Mouse (Mus musculus) bone marrow, adult 2 months (tissue): Measurements from ENCODE around the gene Rabgap1l.

ENCODE experiments used
- CTCF ChIP-seq: fragments of 200-500 bp; IDR thresholded peaks from 2 replicates; pipeline ENCODE4 v1.5.1; 2011; ENCODE audit warnings: low read length, control low read depth; ENCODE audit not compliant: control insufficient read depth, insufficient read depth
- POLR2A ChIP-seq: fragments of 200-500 bp; IDR thresholded peaks from 2 replicates; pipeline ENCODE4 v1.6.1; 2011; ENCODE audit warnings: low read depth, mild to moderate bottlenecking, control low read depth, low read length, borderline replicate concordance; ENCODE audit not compliant: control insufficient read depth

DNA sequence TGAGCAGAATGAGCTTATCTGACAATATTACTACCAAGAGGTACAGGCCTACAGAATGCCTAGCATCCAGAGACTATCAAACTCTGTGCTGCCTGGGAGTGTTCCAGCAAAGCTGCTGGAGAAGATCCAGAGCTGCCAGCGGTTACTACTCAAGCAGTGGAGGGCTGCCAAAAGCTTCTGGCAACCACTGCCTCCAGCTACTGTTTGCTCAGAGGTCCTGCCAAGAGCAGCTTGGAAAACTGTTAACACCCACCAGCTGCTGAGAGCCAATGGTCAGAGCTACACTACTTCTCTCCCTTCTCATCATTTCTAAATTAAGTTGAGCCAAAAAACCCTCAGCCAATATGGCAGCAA lies 99.9 kb downstream of the Rabgap1l start:
- TF ChIP-seq POLR2A (no peak), CTCF (no peak)
